Mouse (Mus musculus) embryonic fibroblast, embryonic 13.5 days (primary cell): Measurements from ENCODE around the gene Parp2.

Experiments used
- CTCF ChIP-seq: IDR thresholded peaks from 2 replicates; pipeline ENCODE4 v1.5.1; 2011; ENCODE audit warnings: mild to moderate bottlenecking, control low read depth, low read length, moderate library complexity, borderline replicate concordance; ENCODE audit not compliant: insufficient read depth
- POLR2A ChIP-seq: IDR thresholded peaks from 2 replicates; pipeline ENCODE4 v1.6.1; 2011; ENCODE audit warnings: low read depth, mild to moderate bottlenecking, control low read depth, low read length, moderate library complexity

DNA sequence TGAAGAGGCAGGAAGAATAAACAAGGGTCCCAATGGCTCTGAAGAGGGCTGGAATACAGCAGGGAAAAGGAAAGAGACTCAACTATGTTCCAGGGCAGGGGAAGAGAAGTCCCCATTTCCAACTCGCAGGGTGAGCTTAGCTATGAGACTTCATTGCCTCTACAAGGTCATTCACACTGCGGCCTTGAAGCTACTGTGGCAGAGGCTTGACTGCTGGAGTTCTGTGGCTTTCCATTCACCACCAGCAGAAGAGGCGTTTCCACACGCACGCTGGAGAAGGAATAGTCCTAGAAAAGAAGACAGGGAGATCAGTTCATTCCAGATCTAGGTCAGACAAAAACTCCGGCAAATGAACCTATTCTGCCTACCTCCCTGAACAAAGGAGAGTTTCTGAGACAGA lies 41.9 kb upstream of the Parp2 start:
- TF ChIP-seq CTCF (no peak), POLR2A (no peak)
